Mouse (Mus musculus) hindbrain, embryonic 16.5 days (tissue): Measurements from ENCODE around the gene Tlr2. TPM values are rescaled to one million over a fixed set of nuclear protein-coding genes. Genes with fewer than 3 reads are reported as not detected.

Experiments
- polyA plus RNA-seq: library from polyadenylated mRNA; unstranded; fragments of >200 nt; fragmentation: Nextera tagmentation; extraction: Ambion mirVana; gene quantifications from 2 replicates; pipeline ENCODE4 v1.2.1, GENCODE M21; 2015

Gene Tlr2
- polyA plus RNA-seq, 1 experiment from 2014 or later: 1.2 TPM

Other genes with a start within 250 kb of the Tlr2 start
- gene Sfrp2, start 75.4 kb downstream of the Tlr2 start, polyA plus RNA-seq: 42.8 and 50.8 TPM in 2 replicates
- 34.6 and 45.2 TPM in 2 replicates for gene Tmem131l, start 198.4 kb upstream of the Tlr2 start, polyA plus RNA-seq